15 mouse cellular contexts compared by ENCODE assay signal in genomic region chr11:106622056-106622455, GRCm38 (mm10).
"Had no signal": no experiment of that assay in that cellular context is flagged by ENCODE, and none has a peak within 500 bp of the region (broad histone marks: within the 10 kb centered on the region; RNA-seq: fewer than 3 reads in every experiment).

No protein-coding gene starts in this region.

- H3K9ac ChIP-seq: kidney, embryonic 15.5 days; limb, embryonic 12.5 days; liver, embryonic 13.5 days; liver, postnatal 0 days; lung, embryonic 15.5 days; midbrain, embryonic 15.5 days; neural tube, embryonic 12.5 days had no signal

- H3K27me3 ChIP-seq: kidney, embryonic 15.5 days; limb, embryonic 12.5 days; liver, embryonic 13.5 days; lung, embryonic 15.5 days; midbrain, embryonic 15.5 days; neural tube, embryonic 12.5 days had no signal

- H3K4me3 ChIP-seq: kidney, embryonic 15.5 days; left cerebral cortex, adult 2 months; limb, embryonic 12.5 days; liver, embryonic 13.5 days; lung, embryonic 15.5 days; midbrain, embryonic 15.5 days; neural tube, embryonic 12.5 days had no signal

- H3K36me3 ChIP-seq: kidney, embryonic 15.5 days; limb, embryonic 12.5 days; liver, embryonic 13.5 days; lung, embryonic 15.5 days; midbrain, embryonic 15.5 days; neural tube, embryonic 12.5 days had no signal

- H3K9me3 ChIP-seq: kidney, embryonic 15.5 days; limb, embryonic 12.5 days; liver, embryonic 13.5 days; lung, embryonic 15.5 days; midbrain, embryonic 15.5 days; neural tube, embryonic 12.5 days had no signal

- H3K4me2 ChIP-seq: kidney, embryonic 15.5 days; limb, embryonic 12.5 days; liver, embryonic 13.5 days; lung, embryonic 15.5 days; midbrain, embryonic 11.5 days; midbrain, embryonic 15.5 days; neural tube, embryonic 12.5 days had no signal

- ATAC-seq: liver, postnatal 0 days; midbrain, embryonic 15.5 days had no signal

- H3K27ac ChIP-seq: kidney, embryonic 15.5 days; left cerebral cortex, adult 2 months; limb, embryonic 12.5 days; liver, embryonic 13.5 days; lung, embryonic 15.5 days; macrophage; midbrain, embryonic 15.5 days; neural tube, embryonic 12.5 days had no signal

- H3K4me1 ChIP-seq: kidney, embryonic 15.5 days; midbrain, embryonic 15.5 days; neural tube, embryonic 12.5 days had no signal

- DNase-seq: kidney, postnatal 25 days; liver; liver, embryonic 13.5 days; liver, postnatal 0 days; lung, postnatal 14 days; thymus, adult 18-20 months; thymus, postnatal 14 days had no signal
